Mouse (Mus musculus): Measurements from ENCODE around the gene Mturn.

Mturn gene

GRCm38 (mm10) chr6:54680891-54681745 lies at the start of gene Mturn:
Gene Mturn, plus strand, starts transcription at chr6:54681624.
- DNase-seq (ENCODE audit: extremely low read depth, low read depth): peak; percentile 47

- no peak for DNase-seq (ENCODE audit: extremely low read depth, low read depth)
These were observed 41.5 kb upstream of the Mturn start for GRCm38 (mm10) chr6:54639877-54640276.

DNA sequence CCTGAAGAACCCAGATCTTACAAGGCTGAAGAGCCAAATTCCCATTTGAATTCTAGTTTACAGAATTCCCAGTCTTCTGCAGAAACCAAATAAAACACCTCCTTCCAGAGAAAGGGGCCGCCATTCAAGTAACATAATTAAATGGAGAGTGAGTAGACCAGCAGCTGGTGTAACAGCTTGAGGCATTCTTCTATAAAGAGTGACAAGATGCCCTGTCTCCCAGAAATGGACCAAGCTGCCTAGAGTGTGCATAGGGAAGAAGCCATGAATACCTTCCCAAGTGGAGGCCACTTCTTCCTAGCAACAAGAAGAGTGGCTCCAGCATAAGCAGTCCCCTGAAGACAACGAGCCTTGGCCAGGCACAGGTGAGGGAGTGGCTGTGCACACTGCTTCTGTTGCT lies 39.5 kb upstream of the Mturn start:
- DNase-seq (ENCODE audit: extremely low read depth, low read depth): no peak

GRCm38 (mm10) chr6:54643181-54643580 lies 38.2 kb upstream of the Mturn start:
- no peak for DNase-seq (ENCODE audit: extremely low read depth, low read depth)

DNA sequence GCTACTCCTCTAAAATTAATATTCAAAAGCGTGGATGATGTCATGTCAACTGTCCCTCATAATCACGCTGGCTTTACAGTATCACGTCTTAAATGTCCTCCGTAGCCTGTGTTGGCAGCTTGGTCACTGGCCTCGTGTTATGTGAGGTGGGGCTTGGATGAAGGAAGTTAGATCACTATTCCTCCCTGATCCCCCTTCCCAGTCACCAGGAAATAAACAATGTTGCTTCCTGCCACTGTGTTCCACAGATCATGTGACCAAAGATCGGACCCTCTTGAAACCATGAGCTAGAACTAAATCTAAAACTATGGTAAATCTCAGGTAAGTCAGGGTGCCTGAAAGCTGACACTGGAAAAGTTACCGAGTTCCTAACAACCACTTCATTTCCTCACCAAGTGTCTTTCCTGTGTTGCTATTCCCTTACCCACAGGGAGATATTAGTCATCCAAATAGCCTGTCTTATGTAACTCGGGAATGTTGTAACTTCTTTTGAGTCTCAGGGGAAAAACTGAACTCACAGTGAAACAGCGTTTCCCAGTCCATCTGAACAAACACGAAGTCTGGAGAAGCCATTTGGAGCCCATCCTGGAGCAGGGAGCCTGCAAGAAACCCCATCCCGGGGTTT lies 25.8 kb upstream of the Mturn start:
- no peak for DNase-seq (ENCODE audit: extremely low read depth, low read depth)

DNA sequence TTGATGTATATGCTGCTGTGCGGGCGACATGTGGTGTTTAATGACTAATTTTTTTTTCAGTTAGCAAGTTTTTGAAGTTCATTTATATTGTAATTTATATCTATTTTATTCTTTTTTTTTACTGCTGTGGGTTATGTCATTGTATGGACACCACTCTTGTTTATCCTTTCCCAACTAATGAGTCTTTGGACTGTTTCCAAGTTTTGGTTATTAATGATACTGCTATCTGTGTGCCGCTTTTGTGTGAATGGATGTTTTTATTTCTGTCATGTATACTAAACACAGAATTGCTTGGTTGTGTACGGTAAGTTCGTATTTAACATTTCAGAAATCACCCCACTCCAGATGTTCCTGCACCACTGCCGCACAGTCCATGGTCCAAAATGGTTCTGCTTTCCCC lies 23.6 kb upstream of the Mturn start:
- DNase-seq (ENCODE audit: extremely low read depth, low read depth): no peak

DNA sequence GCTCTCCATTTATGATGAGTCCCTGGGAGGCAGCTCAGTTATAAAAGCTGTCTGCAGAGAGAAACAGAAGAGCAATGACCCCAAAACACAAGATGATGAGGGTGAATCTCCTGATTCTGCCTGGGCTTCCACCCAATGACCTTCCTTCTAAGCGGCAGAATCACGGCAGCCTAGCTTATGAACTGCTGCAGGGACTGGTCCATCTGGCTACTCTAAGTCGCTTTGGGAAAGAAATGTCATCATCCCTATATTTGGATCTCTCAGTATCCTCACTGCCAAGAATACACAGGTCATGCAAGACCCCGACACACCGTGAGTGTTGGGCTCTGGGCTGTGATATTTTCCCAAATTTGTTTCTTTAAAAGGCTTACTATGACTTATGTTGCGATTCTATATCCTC lies 11.6 kb upstream of the Mturn start:
- no peak for DNase-seq (ENCODE audit: extremely low read depth, low read depth)

- DNase-seq (ENCODE audit: extremely low read depth, low read depth): no peak
These were observed 8.5 kb upstream of the Mturn start for GRCm38 (mm10) chr6:54672901-54673300.

- peak; percentile 75 for DNase-seq (ENCODE audit: extremely low read depth, low read depth)
These were observed 1.7 kb upstream of the Mturn start for GRCm38 (mm10) chr6:54679686-54680085.

GRCm38 (mm10) chr6:54681746-54682428 lies 463 bp downstream of the Mturn start:
- DNase-seq (ENCODE audit: extremely low read depth, low read depth): no peak

GRCm38 (mm10) chr6:54684085-54684484 lies 2.7 kb downstream of the Mturn start:
- no peak for DNase-seq (ENCODE audit: extremely low read depth, low read depth)

DNA sequence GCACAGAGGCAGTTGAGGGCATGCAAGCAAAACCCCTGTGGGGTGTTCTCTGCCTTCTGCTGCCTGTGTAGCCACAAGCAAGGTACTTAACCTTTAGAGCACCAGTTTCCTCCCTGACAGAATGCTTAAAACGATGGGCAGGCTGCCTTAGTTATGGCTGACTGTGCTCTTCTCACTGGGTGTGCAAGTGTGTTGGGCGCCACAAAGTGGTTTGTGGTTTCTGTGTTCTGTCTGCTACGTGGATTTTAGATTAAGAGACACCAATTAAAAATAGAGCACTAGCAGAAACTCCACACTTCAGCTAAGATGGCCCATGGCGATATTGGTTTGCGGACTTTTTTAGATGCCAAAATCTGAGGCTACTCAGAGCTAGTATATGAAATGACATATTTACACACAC lies 3.7 kb downstream of the Mturn start:
- no peak for DNase-seq (ENCODE audit: extremely low read depth, low read depth)

DNA sequence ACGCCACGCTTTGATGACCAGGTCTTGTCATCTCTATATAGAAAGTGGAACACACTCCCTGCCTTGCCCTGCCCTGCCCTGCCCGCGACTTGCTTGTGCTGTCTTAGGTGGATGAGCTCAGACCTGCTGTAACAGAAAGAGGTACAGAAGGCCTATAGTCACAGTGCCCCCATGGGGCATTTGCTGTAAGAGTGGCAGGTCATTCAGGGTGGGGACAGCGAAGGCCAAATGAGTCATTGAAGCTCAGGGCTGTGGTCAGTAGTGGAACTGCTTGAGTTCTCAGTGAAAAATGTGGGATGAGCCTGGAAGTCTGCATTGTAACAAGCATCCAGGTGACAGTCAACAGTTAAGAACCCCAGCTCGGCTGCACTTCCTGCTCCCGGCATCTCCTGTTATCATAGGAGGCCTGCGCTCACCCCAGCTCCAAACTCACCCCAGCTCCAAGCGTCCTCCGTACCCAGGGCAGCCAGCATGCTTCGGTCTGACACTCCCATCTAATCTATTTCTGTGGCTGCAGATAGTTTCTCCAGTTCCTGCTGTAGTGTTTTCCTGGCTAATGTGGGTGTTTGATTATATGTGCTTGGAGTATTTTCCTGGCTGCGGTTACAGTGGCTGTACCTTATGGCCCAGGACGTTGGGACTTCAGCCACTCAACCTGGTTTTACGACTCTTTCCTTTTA lies 4.4 kb downstream of the Mturn start:
- DNase-seq (ENCODE audit: extremely low read depth, low read depth): peak; percentile 54

- DNase-seq (ENCODE audit: extremely low read depth, low read depth): no peak
These were observed 5.7 kb downstream of the Mturn start for GRCm38 (mm10) chr6:54686946-54687737.

- DNase-seq (ENCODE audit: extremely low read depth, low read depth): no peak
These were observed 7.3 kb downstream of the Mturn start for GRCm38 (mm10) chr6:54688467-54689323.

DNA sequence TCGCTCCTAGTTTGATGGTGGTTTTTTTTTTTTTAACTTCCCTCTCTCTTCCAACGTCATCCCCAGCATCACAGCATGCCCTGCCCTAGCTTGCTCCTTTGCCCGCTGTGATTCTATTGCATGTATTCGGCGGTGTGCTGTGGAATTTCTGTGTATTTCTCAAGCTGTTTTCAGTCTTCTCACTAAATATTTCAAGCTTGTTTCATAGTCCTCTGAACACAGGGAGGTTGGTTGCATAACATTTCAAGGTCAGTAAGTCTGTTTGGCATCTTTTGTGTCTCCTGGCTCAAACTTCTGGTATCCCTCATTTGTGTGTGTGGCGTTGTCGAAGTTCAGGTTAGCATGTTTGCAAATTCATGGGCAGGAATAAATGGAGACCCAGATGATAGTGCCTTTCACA lies 8.3 kb downstream of the Mturn start:
- DNase-seq (ENCODE audit: extremely low read depth, low read depth): no peak

GRCm38 (mm10) chr6:54690838-54691237 lies 9.4 kb downstream of the Mturn start:
- no peak for DNase-seq (ENCODE audit: extremely low read depth, low read depth)

DNA sequence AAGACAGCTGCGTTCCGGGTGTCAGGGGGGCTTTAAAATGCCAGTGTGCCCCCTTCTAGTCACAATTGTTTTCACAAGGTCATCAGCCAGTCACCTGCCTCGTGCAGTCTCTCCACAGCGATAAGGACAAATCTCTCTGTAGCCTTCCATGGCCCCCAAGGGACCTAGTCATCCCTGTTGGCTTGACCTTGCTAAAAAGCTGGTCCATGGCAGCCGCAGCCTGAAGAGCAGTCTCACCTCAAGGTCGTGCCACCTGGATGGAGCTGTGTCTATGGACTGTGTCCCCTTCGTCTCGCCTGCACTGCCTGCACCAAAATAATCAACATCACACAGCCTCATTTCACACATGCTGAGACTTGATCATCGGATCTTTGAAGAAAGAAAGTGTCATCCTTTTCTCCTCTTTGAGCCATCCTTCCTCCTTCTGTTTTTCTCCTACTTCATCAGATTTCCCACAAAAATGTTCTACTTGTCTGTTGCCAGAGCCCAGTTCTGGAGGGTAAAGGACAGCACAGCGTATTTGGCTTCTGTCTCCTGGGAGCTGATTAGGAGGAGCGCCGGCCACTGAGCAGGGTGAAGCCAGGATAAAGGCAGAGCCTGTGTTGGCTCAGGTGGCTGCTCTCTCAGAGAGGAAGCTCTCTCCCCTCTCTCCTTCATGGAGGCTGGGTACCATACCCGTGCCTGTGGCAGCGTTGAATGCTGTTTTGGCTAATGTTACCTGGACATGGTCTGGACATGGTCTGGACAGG lies 10.1 kb downstream of the Mturn start:
- DNase-seq (ENCODE audit: extremely low read depth, low read depth): no peak

DNA sequence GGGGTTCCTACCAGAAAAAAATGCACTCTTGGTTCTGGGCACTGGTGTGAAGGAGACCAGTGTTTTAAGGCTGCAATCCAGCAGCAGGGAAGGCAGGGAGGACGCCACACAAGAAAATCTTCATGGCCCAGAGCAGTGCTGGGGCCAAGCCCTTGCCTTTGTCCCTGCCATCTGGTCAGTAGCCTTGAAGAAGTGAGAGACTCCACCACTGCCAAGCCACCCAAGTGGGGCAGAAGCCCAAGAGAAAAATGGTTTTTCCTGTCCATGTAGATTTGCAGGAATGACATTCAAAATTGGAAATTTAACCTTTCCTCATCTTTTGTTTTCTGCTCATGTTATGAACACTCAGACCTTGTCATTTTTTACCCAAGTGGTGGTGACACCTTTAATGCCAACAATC lies 10.8 kb downstream of the Mturn start:
- DNase-seq (ENCODE audit: extremely low read depth, low read depth): no peak
